Mouse (Mus musculus) limb, embryonic 13.5 days (tissue): Measurements from ENCODE around the gene Cyp8b1. TPM values are rescaled to one million over a fixed set of nuclear protein-coding genes. Genes with fewer than 3 reads are reported as not detected.

Experiments used
- ATAC-seq: fragments of 200-750 bp; cut with Nextera tagmentation; 2 replicates; pipeline ENCODE4 v1.8.0; 2017; ENCODE audit warnings: low read depth, moderate number of reproducible peaks, moderate TSS enrichment; ENCODE audit not compliant: low FRiP score
- H3K27ac ChIP-seq: fragments of 300-500 bp; sonication (generic); 2 replicates; pipeline ENCODE4 v1.5.1; 2015; ENCODE audit warnings: inconsistent platforms, mild to moderate bottlenecking, moderate library complexity
- H3K27me3 ChIP-seq: fragments of 300-500 bp; sonication (generic); 2 replicates; pipeline ENCODE4 v1.6.1; 2015; ENCODE audit warnings: mild to moderate bottlenecking, inconsistent platforms
- H3K36me3 ChIP-seq: fragments of 300-500 bp; sonication (generic); 2 replicates; pipeline ENCODE4 v1.6.1; 2015; ENCODE audit warnings: inconsistent platforms, mild to moderate bottlenecking, moderate library complexity
- H3K4me1 ChIP-seq: fragments of 300-500 bp; sonication (generic); 2 replicates; pipeline ENCODE4 v1.6.1; 2015; ENCODE audit warnings: inconsistent platforms
- H3K4me2 ChIP-seq: fragments of 300-500 bp; sonication (generic); replicated peaks from 2 replicates; pipeline ENCODE4 v1.6.1; 2015; ENCODE audit warnings: inconsistent platforms, mild to moderate bottlenecking, moderate library complexity
- H3K4me3 ChIP-seq: fragments of 300-500 bp; sonication (generic); 2 replicates; pipeline ENCODE4 v1.5.1; 2015; ENCODE audit warnings: moderate library complexity, mild to moderate bottlenecking, inconsistent platforms
- H3K9ac ChIP-seq: fragments of 300-500 bp; sonication (generic); 2 replicates; pipeline ENCODE4 v1.6.1; 2015; ENCODE audit warnings: mild to moderate bottlenecking, inconsistent platforms
- H3K9me3 ChIP-seq: fragments of 300-500 bp; sonication (generic); 2 replicates; pipeline ENCODE4 v1.6.1; 2016; ENCODE audit warnings: inconsistent platforms
- WGBS: fragments of 180-500 bp; shearing (Covaris S2); methylation state at CpG from one replicate; pipeline ENCODE4 v1.1.7; 2015; 5-methylcytosine and 5-hydroxymethylcytosine counted together
- polyA plus RNA-seq: library from polyadenylated mRNA; unstranded; fragments of >200 nt; fragmentation: Nextera tagmentation; extraction: Ambion mirVana; gene quantifications from 2 replicates; pipeline ENCODE4 v1.2.1, GENCODE M21; 2015

Gene Cyp8b1
- polyA plus RNA-seq, 1 experiment from 2014 or later = not detected

- 32% methylated on average over 14 of the region's 14 CpGs for WGBS
- Histone ChIP-seq H3K4me2 (peak overlapping the region; percentile 35), H3K9ac (no peak overlapping the region), H3K4me1 (0 out of 2 replicates have a peak, but pooled peaks cover 7% of the 10 kb centered on the region), H3K27ac (no peak overlapping the region), H3K9me3 (no peaks in the 10 kb centered on the region), H3K36me3 (no peaks in the 10 kb centered on the region), H3K4me3 (no peak overlapping the region), H3K27me3 (0 out of 2 replicates have a peak, but pooled peaks cover 4% of the 10 kb centered on the region)
- no peak for ATAC-seq
These were observed 35.3 kb downstream of the Cyp8b1 start for GRCm38 (mm10) chr9:121880840-121881239.

GRCm38 (mm10) chr9:121877052-121877740 lies 38.9 kb downstream of the Cyp8b1 start:
- Histone ChIP-seq H3K36me3 (no peaks in the 10 kb centered on the region), H3K9ac (no peak overlapping the region), H3K4me1 (0 out of 2 replicates have a peak, but pooled peaks cover 7% of the 10 kb centered on the region), H3K4me2 (no peak overlapping the region), H3K27ac (no peak overlapping the region), H3K9me3 (no peaks in the 10 kb centered on the region), H3K4me3 (no peak overlapping the region), H3K27me3 (0 out of 2 replicates have a peak, but pooled peaks cover 4% of the 10 kb centered on the region)
- WGBS = 12% methylated on average over 3 of the region's 3 CpGs
- no peak for ATAC-seq

GRCm38 (mm10) chr9:121873578-121873977 lies 42.5 kb downstream of the Cyp8b1 start:
- H3K27me3 ChIP-seq = 0 out of 2 replicates have a peak, but pooled peaks cover 4% of the 10 kb centered on the region
- no peaks in the 10 kb centered on the region for H3K9me3 ChIP-seq
- no peak overlapping the region for H3K4me3 ChIP-seq
- no peak overlapping the region for H3K27ac ChIP-seq
- no peak overlapping the region for H3K4me2 ChIP-seq
- no peak for ATAC-seq
- H3K36me3 ChIP-seq = no peaks in the 10 kb centered on the region
- H3K4me1 ChIP-seq = 0 out of 2 replicates have a peak, but pooled peaks cover 3% of the 10 kb centered on the region
- H3K9ac ChIP-seq = no peak overlapping the region

GRCm38 (mm10) chr9:121872062-121872683 lies 43.9 kb downstream of the Cyp8b1 start:
- no peak overlapping the region for H3K27ac ChIP-seq
- WGBS = 69% methylated on average over 2 of the region's 2 CpGs
- no peak for ATAC-seq

GRCm38 (mm10) chr9:121869973-121870515 lies 46.1 kb downstream of the Cyp8b1 start:
- Histone ChIP-seq H3K27ac (no peak overlapping the region), H3K9me3 (no peaks in the 10 kb centered on the region), H3K4me1 (no peaks in the 10 kb centered on the region), H3K4me2 (no peak overlapping the region), H3K27me3 (no peaks in the 10 kb centered on the region), H3K36me3 (no peaks in the 10 kb centered on the region), H3K4me3 (no peak overlapping the region), H3K9ac (no peak overlapping the region)
- 17% methylated on average over 4 of the region's 4 CpGs for WGBS
- ATAC-seq = no peak

More at GRCm38 (mm10) chr9:121872062-121872683, 43.9 kb downstream of the Cyp8b1 start:
- no peak overlapping the region for H3K9ac ChIP-seq
- H3K27me3 ChIP-seq = 0 out of 2 replicates have a peak, but pooled peaks cover 4% of the 10 kb centered on the region
- H3K4me1 ChIP-seq = 0 out of 2 replicates have a peak, but pooled peaks cover 3% of the 10 kb centered on the region
- H3K36me3 ChIP-seq = no peaks in the 10 kb centered on the region
- H3K9me3 ChIP-seq = no peaks in the 10 kb centered on the region
- no peak overlapping the region for H3K4me2 ChIP-seq
- no peak overlapping the region for H3K4me3 ChIP-seq

GRCm38 (mm10) chr9:121869432-121869831 lies 46.7 kb downstream of the Cyp8b1 start:
- Histone ChIP-seq H3K36me3 (no peaks in the 10 kb centered on the region), H3K4me2 (no peak overlapping the region), H3K27me3 (no peaks in the 10 kb centered on the region), H3K27ac (no peak overlapping the region), H3K9me3 (no peaks in the 10 kb centered on the region), H3K9ac (no peak overlapping the region), H3K4me1 (no peaks in the 10 kb centered on the region), H3K4me3 (no peak overlapping the region)
- WGBS = 72% methylated on average over 5 of the region's 5 CpGs
- ATAC-seq = no peak

GRCm38 (mm10) chr9:121868236-121868635 lies 47.9 kb downstream of the Cyp8b1 start:
- no peak overlapping the region for H3K4me3 ChIP-seq
- no peak overlapping the region for H3K9ac ChIP-seq
- H3K4me1 ChIP-seq = no peaks in the 10 kb centered on the region
- no peaks in the 10 kb centered on the region for H3K9me3 ChIP-seq
- 72% methylated on average over 6 of the region's 6 CpGs for WGBS
- H3K27ac ChIP-seq = no peak overlapping the region
- no peak for ATAC-seq
- H3K4me2 ChIP-seq = no peak overlapping the region
- H3K36me3 ChIP-seq = no peaks in the 10 kb centered on the region
- no peaks in the 10 kb centered on the region for H3K27me3 ChIP-seq

- Histone ChIP-seq H3K9me3 (no peaks in the 10 kb centered on the region), H3K9ac (no peak overlapping the region), H3K27ac (no peak overlapping the region), H3K4me2 (no peak overlapping the region), H3K27me3 (no peaks in the 10 kb centered on the region), H3K4me3 (no peak overlapping the region), H3K36me3 (no peaks in the 10 kb centered on the region), H3K4me1 (no peaks in the 10 kb centered on the region)
- ATAC-seq = no peak
- WGBS = 90% methylated on average over 6 of the region's 6 CpGs
These were observed 48.5 kb downstream of the Cyp8b1 start for GRCm38 (mm10) chr9:121867632-121868031.

- WGBS = 42% methylated on average over 3 of the region's 3 CpGs
- H3K4me2 ChIP-seq = no peak overlapping the region
- no peak overlapping the region for H3K27ac ChIP-seq
- H3K4me3 ChIP-seq = no peak overlapping the region
- H3K27me3 ChIP-seq = no peaks in the 10 kb centered on the region
- ATAC-seq = no peak
- H3K4me1 ChIP-seq = no peaks in the 10 kb centered on the region
- no peaks in the 10 kb centered on the region for H3K9me3 ChIP-seq
- no peak overlapping the region for H3K9ac ChIP-seq
- H3K36me3 ChIP-seq = no peaks in the 10 kb centered on the region
These were observed 50.6 kb downstream of the Cyp8b1 start for GRCm38 (mm10) chr9:121865425-121866008.

GRCm38 (mm10) chr9:121864837-121865236 lies 51.3 kb downstream of the Cyp8b1 start:
- H3K27me3 ChIP-seq = no peaks in the 10 kb centered on the region
- WGBS = 56% methylated on average over 4 of the region's 4 CpGs
- no peak overlapping the region for H3K27ac ChIP-seq
- no peak overlapping the region for H3K4me2 ChIP-seq
- H3K4me1 ChIP-seq = no peaks in the 10 kb centered on the region
- H3K9ac ChIP-seq = no peak overlapping the region
- H3K9me3 ChIP-seq = no peaks in the 10 kb centered on the region
- ATAC-seq = no peak
- no peak overlapping the region for H3K4me3 ChIP-seq
- no peaks in the 10 kb centered on the region for H3K36me3 ChIP-seq
